Mouse (Mus musculus): ENCODE measurements around the gene Prss8. TPM values are rescaled to one million over a fixed set of nuclear protein-coding genes. Genes with fewer than 3 reads are reported as not detected.
"Not testable (repeated sequence)": the region's sequence is repeated elsewhere in the genome, so short reads cannot be mapped to it uniquely, and the experiment has no call there.

Gene Prss8
- polyA plus RNA-seq, 1 experiment from 2014 or later = 64.4 TPM

DNA sequence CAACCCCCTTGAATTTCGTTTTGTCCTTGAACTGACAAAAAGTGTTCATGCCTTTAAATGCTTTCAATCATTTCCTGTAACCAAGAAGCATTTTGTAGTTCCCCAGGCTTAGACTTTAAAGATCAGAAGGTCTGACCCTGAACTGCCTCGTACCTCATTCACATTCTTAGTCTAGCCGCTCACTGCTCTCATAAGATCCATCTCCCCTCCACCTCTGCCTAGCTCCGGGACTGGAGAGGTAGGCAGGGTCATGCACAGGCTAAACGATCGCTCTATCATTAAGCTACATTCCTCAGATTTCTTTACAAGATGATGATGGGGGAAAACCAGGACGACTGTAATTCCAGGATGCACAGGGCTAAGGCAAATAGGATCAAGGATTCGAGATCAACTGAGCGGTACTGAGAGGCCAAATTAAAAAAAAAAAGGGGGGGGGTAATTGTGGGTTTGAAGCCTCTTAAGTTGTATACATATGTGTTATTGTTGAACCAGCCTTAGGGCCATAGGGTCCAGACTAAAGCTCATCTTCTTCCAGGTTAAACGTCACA lies 36.5 kb upstream of the Prss8 start:
- Histone ChIP-seq H3K4me2 (replicated peaks; ENCODE audit: low read depth) (peak overlapping the region; percentile 70), H3K36me3 (ENCODE audit: control insufficient read depth, insufficient read depth) (peaks cover 12% of the 10 kb centered on the region), H3K4me3 (ENCODE audit: low read depth, low read length) (peak overlapping the region; percentile 99), H3K27ac (ENCODE audit: low read depth, low read length) (peak overlapping the region; percentile 95), H3K4me1 (replicated peaks; ENCODE audit: control insufficient read depth, insufficient read depth, low read length) (peaks cover 4% of the 10 kb centered on the region; the same call in 1 of the 2 replicates), H3K9me3 (ENCODE audit: control insufficient read depth) (no peaks in the 10 kb centered on the region), H3K9ac (ENCODE audit: low read depth, low read length) (peak overlapping the region; percentile 94), H3K27me3 (replicated peaks; ENCODE audit: control insufficient read depth, insufficient read depth, low read length) (no peaks in the 10 kb centered on the region)
- TF ChIP-seq CTCF (IDR thresholded peaks at IDR 0.05; ENCODE audit: low read depth) = no peak
- no peak for ATAC-seq
- 14% methylated on average over 10 of the region's 10 CpGs for WGBS

DNA sequence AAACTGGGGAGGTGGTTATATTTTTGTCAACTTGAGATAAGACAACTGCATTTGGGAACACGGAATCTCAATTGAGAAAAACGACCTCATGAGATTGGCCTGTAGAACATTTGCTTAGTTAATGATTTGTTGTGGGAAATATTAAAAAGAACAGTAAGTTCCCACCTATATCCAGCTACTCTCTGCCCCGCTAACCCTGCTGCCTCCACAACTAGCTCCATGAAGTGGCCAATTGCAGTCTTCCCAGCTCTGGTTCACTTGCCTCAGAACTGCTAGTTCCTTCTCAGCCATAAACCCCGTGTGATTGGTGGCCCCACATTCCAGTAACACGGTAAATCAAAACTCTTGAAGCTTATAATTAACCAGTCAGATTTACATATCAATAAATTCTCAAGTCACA lies 29.5 kb upstream of the Prss8 start:
- H3K4me1 ChIP-seq (replicated peaks; ENCODE audit: control insufficient read depth, insufficient read depth, low read length) = no peaks in the 10 kb centered on the region
- H3K27me3 ChIP-seq (replicated peaks; ENCODE audit: control insufficient read depth, insufficient read depth, low read length) = no peaks in the 10 kb centered on the region
- H3K4me2 ChIP-seq (replicated peaks; ENCODE audit: low read depth) = no peak overlapping the region
- WGBS = 43% methylated on average over 5 of the region's 5 CpGs
- TF ChIP-seq CTCF (IDR thresholded peaks at IDR 0.05; ENCODE audit: low read depth) = no peak
- H3K9me3 ChIP-seq (ENCODE audit: control insufficient read depth) = no peaks in the 10 kb centered on the region
- H3K9ac ChIP-seq (ENCODE audit: low read depth, low read length) = no peak overlapping the region
- ATAC-seq = no peak
- no peaks in the 10 kb centered on the region for H3K36me3 ChIP-seq (ENCODE audit: control insufficient read depth, insufficient read depth)
- no peak overlapping the region for H3K4me3 ChIP-seq (ENCODE audit: low read depth, low read length)
- no peak overlapping the region for H3K27ac ChIP-seq (ENCODE audit: low read depth, low read length)

DNA sequence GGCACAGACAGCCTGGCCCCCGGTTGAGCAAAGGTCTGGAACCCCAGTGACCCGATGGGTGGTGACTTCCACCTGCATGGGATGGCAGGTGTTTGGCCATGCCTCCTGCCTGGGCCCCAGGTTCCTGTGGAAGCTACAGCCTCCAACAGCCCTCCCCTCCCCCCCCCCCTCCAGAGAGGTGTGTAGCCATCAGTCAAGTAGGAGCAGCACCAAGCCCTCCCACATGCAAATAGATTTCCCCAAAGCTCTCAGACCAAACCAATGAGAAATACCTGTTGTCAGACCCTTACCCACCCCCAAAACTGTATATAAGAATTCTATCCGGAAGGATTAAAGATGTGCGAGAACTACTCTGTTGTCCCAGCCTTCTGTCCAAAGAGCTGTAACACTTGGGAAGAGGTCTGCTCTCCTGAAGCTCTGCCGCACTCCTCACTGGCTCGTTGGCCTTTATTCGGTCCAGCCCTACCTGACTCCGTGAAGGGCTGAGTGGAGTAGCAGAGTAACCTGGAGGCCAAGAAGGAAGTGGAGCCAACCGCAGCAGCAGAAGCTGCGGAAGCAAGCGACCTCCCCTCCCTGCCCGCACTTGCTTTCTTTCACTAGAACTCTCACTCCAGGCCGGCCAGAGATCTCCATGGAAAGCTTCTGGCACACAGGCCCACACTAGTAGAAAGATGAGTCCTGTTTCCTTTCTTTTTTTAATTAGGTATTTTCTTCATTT lies 23.1 kb upstream of the Prss8 start:
- no peak for ATAC-seq
- H3K4me3 ChIP-seq (ENCODE audit: low read depth, low read length) = no peak overlapping the region
- 0 out of 2 replicates have a peak overlapping the region, but pooled peaks have one; percentile 7 for H3K27ac ChIP-seq (ENCODE audit: low read depth, low read length)
- H3K27me3 ChIP-seq (replicated peaks; ENCODE audit: control insufficient read depth, insufficient read depth, low read length) = no peaks in the 10 kb centered on the region
- H3K36me3 ChIP-seq (ENCODE audit: control insufficient read depth, insufficient read depth) = no peaks in the 10 kb centered on the region
- H3K4me1 ChIP-seq (replicated peaks; ENCODE audit: control insufficient read depth, insufficient read depth, low read length) = no peaks in the 10 kb centered on the region
- TF ChIP-seq CTCF (IDR thresholded peaks at IDR 0.05; ENCODE audit: low read depth) = no peak
- no peak overlapping the region for H3K4me2 ChIP-seq (replicated peaks; ENCODE audit: low read depth)
- WGBS = 46% methylated on average over 13 of the region's 13 CpGs
- no peak overlapping the region for H3K9ac ChIP-seq (ENCODE audit: low read depth, low read length)
- no peaks in the 10 kb centered on the region for H3K9me3 ChIP-seq (ENCODE audit: control insufficient read depth)

DNA sequence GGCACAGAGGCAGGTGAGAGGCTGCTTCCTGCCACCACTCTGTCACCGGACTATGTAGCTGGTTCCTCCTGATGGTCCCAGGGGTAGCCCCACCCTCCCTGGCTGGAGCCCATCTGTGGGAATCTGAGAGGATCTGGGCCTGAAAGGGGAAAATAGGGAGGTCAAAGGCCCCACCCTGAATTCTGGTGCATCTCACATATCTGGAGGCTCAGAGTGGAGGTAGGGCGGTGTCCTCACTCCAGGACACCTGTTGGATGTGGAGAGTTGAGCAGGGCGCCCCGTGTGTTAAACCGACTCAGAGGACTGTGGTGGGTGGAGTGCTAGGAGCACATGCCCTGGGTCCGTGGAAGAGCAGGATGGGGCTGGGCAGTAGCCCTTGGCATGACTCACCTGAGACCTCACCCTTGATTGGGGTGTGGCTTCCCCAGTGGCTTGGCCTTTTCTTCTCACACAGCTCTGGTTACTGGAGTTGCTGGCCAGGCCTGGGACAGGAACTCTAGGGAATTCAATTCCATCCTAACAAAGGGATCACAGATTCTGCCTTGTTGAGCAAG lies 16.6 kb upstream of the Prss8 start, which contains the start of gene Prss36:
Gene Prss36, minus strand, starts transcription at position 256 of the 554 bp plus-strand sequence.
- WGBS = 49% methylated on average over 6 of the region's 6 CpGs
- ATAC-seq = peak; percentile 70
- Histone ChIP-seq H3K4me3 (ENCODE audit: low read depth, low read length) (no peak within 1 kb of the TSS), H3K9me3 (ENCODE audit: control insufficient read depth) (no peaks in the 10 kb centered on the region), H3K4me1 (replicated peaks; ENCODE audit: control insufficient read depth, insufficient read depth, low read length) (no peaks in the 10 kb centered on the region), H3K4me2 (replicated peaks; ENCODE audit: low read depth) (no peak within 1 kb of the TSS), H3K9ac (ENCODE audit: low read depth, low read length) (no peak within 1 kb of the TSS), H3K27ac (ENCODE audit: low read depth, low read length) (no peak within 1 kb of the TSS), H3K36me3 (ENCODE audit: control insufficient read depth, insufficient read depth) (no peaks in the 10 kb centered on the region), H3K27me3 (replicated peaks; ENCODE audit: control insufficient read depth, insufficient read depth, low read length) (peaks cover 11% of the 10 kb centered on the region)
- TF ChIP-seq CTCF (IDR thresholded peaks at IDR 0.05; ENCODE audit: low read depth) = no peak

DNA sequence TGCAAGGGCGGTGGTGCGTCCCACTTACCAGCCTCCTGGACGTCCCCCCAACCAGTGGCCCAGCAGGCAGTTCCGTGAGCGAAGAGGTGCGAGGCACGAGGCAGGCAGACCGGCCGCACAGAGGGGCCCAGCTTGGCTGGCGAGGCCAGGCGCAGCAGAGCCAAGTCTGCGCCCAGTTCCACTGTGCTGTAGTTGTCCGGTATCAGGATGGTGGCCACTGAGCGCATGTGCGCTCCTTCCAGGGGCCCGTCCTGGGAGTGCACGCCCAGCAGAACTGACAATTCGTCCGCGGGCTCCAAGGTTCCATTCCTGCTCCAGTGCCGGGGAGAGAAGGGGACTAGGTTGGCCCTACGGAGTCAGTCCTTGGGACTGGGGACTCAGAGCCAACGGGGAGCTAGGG lies 14.7 kb upstream of the Prss8 start:
- H3K4me2 ChIP-seq (replicated peaks; ENCODE audit: low read depth) = peak overlapping the region; percentile 4; the same call in 1 of the 2 replicates
- 9% methylated on average over 23 of the region's 23 CpGs for WGBS

DNA sequence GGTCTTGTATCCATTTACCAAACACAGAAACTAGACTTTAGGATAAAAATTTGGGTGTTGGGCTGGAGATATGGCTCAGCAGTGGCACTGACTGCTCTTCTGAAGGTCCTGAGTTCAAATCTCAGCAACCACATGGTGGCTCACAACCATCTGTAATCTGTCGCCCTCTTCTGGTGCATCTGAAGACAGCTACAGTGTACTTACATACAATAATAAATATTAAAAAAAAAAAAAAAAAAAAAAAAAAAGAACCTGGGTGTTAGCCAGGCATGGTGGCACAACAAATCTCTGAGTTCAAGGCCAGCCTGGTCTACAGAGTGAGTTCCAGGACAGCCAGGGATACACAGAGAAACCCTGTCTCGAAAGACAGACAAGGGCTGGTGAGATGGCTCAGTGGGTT lies 12.2 kb upstream of the Prss8 start:
- H3K9me3 ChIP-seq (ENCODE audit: control insufficient read depth) = not testable (repeated sequence)
- peak; percentile 51 for TF ChIP-seq CTCF (IDR thresholded peaks at IDR 0.05; ENCODE audit: low read depth)

More for the DNA sequence above, 14.7 kb upstream of the Prss8 start:
- no peaks in the 10 kb centered on the region for H3K36me3 ChIP-seq (ENCODE audit: control insufficient read depth, insufficient read depth)
- no peak overlapping the region for H3K27ac ChIP-seq (ENCODE audit: low read depth, low read length)
- no peaks in the 10 kb centered on the region for H3K9me3 ChIP-seq (ENCODE audit: control insufficient read depth)
- peaks cover 11% of the 10 kb centered on the region for H3K27me3 ChIP-seq (replicated peaks; ENCODE audit: control insufficient read depth, insufficient read depth, low read length)
- TF ChIP-seq CTCF (IDR thresholded peaks at IDR 0.05; ENCODE audit: low read depth) = no peak
- H3K4me1 ChIP-seq (replicated peaks; ENCODE audit: control insufficient read depth, insufficient read depth, low read length) = no peaks in the 10 kb centered on the region
- H3K9ac ChIP-seq (ENCODE audit: low read depth, low read length) = no peak overlapping the region
- no peak overlapping the region for H3K4me3 ChIP-seq (ENCODE audit: low read depth, low read length)
- peak; percentile 19; the same call in 1 of the 2 replicates for ATAC-seq

More for the DNA sequence above, 12.2 kb upstream of the Prss8 start:
- not testable (repeated sequence) for H3K4me2 ChIP-seq (replicated peaks; ENCODE audit: low read depth); H3K9ac ChIP-seq (ENCODE audit: low read depth, low read length); H3K36me3 ChIP-seq (ENCODE audit: control insufficient read depth, insufficient read depth); H3K27ac ChIP-seq (ENCODE audit: low read depth, low read length); H3K4me3 ChIP-seq (ENCODE audit: low read depth, low read length); H3K4me1 ChIP-seq (replicated peaks; ENCODE audit: control insufficient read depth, insufficient read depth, low read length); ATAC-seq
- peaks cover 11% of the 10 kb centered on the region for H3K27me3 ChIP-seq (replicated peaks; ENCODE audit: control insufficient read depth, insufficient read depth, low read length)
- 51% methylated on average over 2 of the region's 2 CpGs for WGBS
